ENCODE assay signal across 34 mouse cellular contexts in genomic region chr7:136232177-136232576, GRCm38 (mm10).
"Had no signal": no experiment of that assay in that cellular context is flagged by ENCODE, and none has a peak within 500 bp of the region (broad histone marks: within the 10 kb centered on the region; RNA-seq: fewer than 3 reads in every experiment).

No protein-coding gene starts in this region.

- H3K27ac ChIP-seq: heart, embryonic 10.5 days; heart, embryonic 13.5 days; heart, embryonic 15.5 days; hindbrain, embryonic 10.5 days; hindbrain, embryonic 12.5 days; hindbrain, embryonic 13.5 days; hindbrain, embryonic 14.5 days; hindbrain, embryonic 15.5 days; hindbrain, postnatal 0 days; intestine, embryonic 15.5 days; kidney, embryonic 15.5 days; kidney, postnatal 0 days; layer of hippocampus, adult 2 months; left cerebral cortex, adult 2 months had no signal

- H3K4me2 ChIP-seq: heart, embryonic 11.5 days; heart, embryonic 13.5 days; heart, embryonic 15.5 days; hindbrain, embryonic 12.5 days; hindbrain, embryonic 13.5 days; hindbrain, embryonic 14.5 days; hindbrain, embryonic 15.5 days; intestine, embryonic 15.5 days; kidney, embryonic 15.5 days had no signal

- H3K4me1 ChIP-seq: heart, embryonic 10.5 days; heart, embryonic 13.5 days; heart, embryonic 15.5 days; intestine, embryonic 15.5 days had no signal

- ATAC-seq: hindbrain, embryonic 16.5 days; hindbrain, postnatal 0 days; inflammation-experienced regulatory T-cells, adult 6 months; intestine, embryonic 15.5 days; intestine, embryonic 16.5 days; intestine, postnatal 0 days had no signal

- H3K9me3 ChIP-seq: heart, embryonic 10.5 days; heart, embryonic 13.5 days; heart, embryonic 15.5 days; hindbrain, embryonic 10.5 days; hindbrain, embryonic 12.5 days; hindbrain, embryonic 13.5 days; hindbrain, embryonic 15.5 days; intestine, embryonic 15.5 days; kidney, embryonic 15.5 days had no signal

- H3K36me3 ChIP-seq: heart, embryonic 10.5 days; heart, embryonic 13.5 days; heart, embryonic 15.5 days; hindbrain, embryonic 10.5 days; hindbrain, embryonic 12.5 days; hindbrain, embryonic 13.5 days; hindbrain, embryonic 15.5 days; intestine, embryonic 15.5 days; kidney, embryonic 15.5 days had no signal

- DNase-seq: heart, postnatal 10 days; heart, postnatal 14 days; heart, postnatal 36 days; heart, postnatal 4 days; kidney, adult 11 months; kidney, adult 18-20 months; kidney, adult 2 months; kidney, adult 8-10 months; kidney, adult 9 months; kidney, postnatal 10 days; kidney, postnatal 14 days; kidney, postnatal 25 days; kidney, postnatal 36 days; layer of hippocampus, adult 9-11 months; layer of hippocampus, postnatal 36 days had no signal

- H3K9ac ChIP-seq: heart, embryonic 13.5 days; heart, embryonic 15.5 days; hindbrain, embryonic 12.5 days; hindbrain, embryonic 13.5 days; hindbrain, embryonic 14.5 days; hindbrain, embryonic 15.5 days; intestine, embryonic 15.5 days; kidney, embryonic 15.5 days had no signal

- H3K4me3 ChIP-seq: heart, embryonic 10.5 days; heart, embryonic 13.5 days; heart, embryonic 15.5 days; hindbrain, embryonic 10.5 days; hindbrain, embryonic 12.5 days; hindbrain, embryonic 13.5 days; hindbrain, embryonic 15.5 days; intestine, embryonic 15.5 days; kidney, embryonic 15.5 days; layer of hippocampus, adult 2 months; left cerebral cortex, adult 2 months had no signal

- H3K27me3 ChIP-seq: hindbrain, embryonic 12.5 days; hindbrain, embryonic 13.5 days; hindbrain, embryonic 15.5 days; intestine, embryonic 15.5 days had no signal
